Mouse (Mus musculus): ENCODE results near the gene Aldh1a2. TPM values are rescaled to one million over a fixed set of nuclear protein-coding genes. Genes with fewer than 3 reads are reported as not detected.

Aldh1a2 gene
- polyA plus RNA-seq (2015; fragmentation: Nextera tagmentation; extraction: Ambion mirVana), result 13.1 and 20.0 TPM in 2 replicates

DNA sequence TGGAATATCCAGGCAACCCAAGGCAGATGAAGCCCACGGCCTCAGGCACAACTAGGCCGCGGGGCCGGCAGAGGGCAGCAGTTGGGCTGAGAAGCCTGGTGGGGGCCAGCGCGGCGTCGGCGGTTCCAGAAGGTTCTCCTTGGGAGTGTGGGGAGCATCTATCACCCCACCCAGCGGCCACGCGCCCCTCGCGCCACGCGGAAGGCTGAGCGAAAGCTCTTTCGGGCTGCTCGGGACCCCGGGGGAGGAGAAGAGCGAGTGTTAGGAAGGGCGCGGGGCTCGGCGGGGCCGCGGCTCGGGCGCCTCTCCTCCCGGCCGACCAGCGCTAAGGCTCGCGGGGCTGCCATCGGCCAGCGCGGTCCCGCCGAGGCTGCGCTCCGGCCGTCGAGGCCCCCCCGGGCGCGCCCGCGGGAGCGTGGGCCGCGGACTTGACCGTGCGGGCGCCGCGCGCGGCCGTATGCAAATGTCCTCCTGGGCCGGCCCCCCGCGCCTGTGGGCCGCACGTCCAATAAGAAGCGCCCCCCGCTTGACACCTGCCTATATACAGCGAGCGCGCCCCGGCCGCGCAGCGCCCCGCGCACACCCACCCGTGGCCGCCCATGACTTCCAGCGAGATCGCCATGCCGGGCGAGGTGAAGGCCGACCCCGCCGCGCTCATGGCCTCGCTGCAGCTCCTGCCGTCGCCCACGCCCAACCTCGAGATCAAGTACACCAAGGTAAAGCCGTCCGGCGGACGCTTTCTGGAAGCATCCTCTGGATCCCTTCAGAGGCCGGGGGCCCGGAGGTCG lies at the start of gene Aldh1a2:
Gene Aldh1a2 (plus strand): TSS at position 542 of the 788 bp plus-strand sequence.
- H3K36me3 ChIP-seq (ENCODE audit: control insufficient read depth, insufficient read depth), result no peaks in the 10 kb centered on the region
- H3K4me3 ChIP-seq (replicated peaks; ENCODE audit: low read length), result peak within 1 kb of the TSS; percentile 40
- H3K4me2 ChIP-seq (ENCODE audit: low read length), result peak within 1 kb of the TSS; percentile 56
- ATAC-seq, result peak; percentile 69
- peaks cover 13% of the 10 kb centered on the region for H3K4me1 ChIP-seq (replicated peaks; ENCODE audit: control insufficient read depth, insufficient read depth, low read length)
- H3K9me3 ChIP-seq (ENCODE audit: control insufficient read depth, low read length), result no peaks in the 10 kb centered on the region
- peak within 1 kb of the TSS; percentile 39 for H3K9ac ChIP-seq (replicated peaks; ENCODE audit: low read depth, low read length)
- peaks cover 54% of the 10 kb centered on the region for H3K27me3 ChIP-seq (replicated peaks; ENCODE audit: control insufficient read depth, insufficient read depth, low read length)
- 1% methylated on average over 87 of the region's 97 CpGs for WGBS
- H3K27ac ChIP-seq (ENCODE audit: low read length), result no peak within 1 kb of the TSS

DNA sequence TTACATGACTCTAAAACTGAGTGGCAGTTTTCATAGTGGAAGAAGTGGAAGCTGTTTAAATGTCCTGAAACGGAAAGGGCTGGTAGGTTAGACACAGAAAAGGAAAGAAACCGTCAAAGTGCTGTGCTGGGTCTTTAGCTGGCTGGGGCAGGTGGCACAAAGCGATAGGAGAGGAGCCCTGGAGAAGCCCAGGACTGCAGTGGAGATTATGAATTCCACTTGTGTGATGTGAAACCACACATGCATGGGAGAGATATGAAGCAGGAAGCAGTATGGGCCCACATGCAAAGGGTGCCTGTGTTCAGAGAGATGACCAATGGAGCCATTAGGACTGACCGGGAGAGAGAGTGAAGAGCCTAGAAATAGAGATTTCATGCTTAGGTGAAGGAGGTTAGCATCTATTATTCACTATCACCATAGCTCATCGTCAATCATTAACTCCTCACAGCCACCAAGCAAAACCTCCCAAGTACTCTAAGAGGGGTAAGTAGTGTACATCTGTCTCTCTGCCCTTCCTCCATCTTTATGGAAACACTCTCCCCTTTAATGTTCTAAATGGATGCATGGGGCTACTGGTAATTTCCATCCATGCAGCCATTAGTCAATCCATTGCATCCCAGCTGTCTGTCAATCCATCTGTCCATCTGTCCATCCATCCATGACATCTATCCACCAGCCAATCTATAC lies 49.4 kb upstream of the Aldh1a2 start:
- no peaks in the 10 kb centered on the region for H3K9me3 ChIP-seq (ENCODE audit: control insufficient read depth, low read length)
- no peaks in the 10 kb centered on the region for H3K27me3 ChIP-seq (replicated peaks; ENCODE audit: control insufficient read depth, insufficient read depth, low read length)
- no peak overlapping the region for H3K4me3 ChIP-seq (replicated peaks; ENCODE audit: low read length)
- ATAC-seq, result no peak
- H3K9ac ChIP-seq (replicated peaks; ENCODE audit: low read depth, low read length), result no peak overlapping the region
- H3K27ac ChIP-seq (ENCODE audit: low read length), result no peak overlapping the region
- no peak overlapping the region for H3K4me2 ChIP-seq (ENCODE audit: low read length)
- WGBS, result 98% methylated on average over 5 of the region's 5 CpGs
- no peaks in the 10 kb centered on the region for H3K36me3 ChIP-seq (ENCODE audit: control insufficient read depth, insufficient read depth)
- H3K4me1 ChIP-seq (replicated peaks; ENCODE audit: control insufficient read depth, insufficient read depth, low read length), result peaks cover 15% of the 10 kb centered on the region

DNA sequence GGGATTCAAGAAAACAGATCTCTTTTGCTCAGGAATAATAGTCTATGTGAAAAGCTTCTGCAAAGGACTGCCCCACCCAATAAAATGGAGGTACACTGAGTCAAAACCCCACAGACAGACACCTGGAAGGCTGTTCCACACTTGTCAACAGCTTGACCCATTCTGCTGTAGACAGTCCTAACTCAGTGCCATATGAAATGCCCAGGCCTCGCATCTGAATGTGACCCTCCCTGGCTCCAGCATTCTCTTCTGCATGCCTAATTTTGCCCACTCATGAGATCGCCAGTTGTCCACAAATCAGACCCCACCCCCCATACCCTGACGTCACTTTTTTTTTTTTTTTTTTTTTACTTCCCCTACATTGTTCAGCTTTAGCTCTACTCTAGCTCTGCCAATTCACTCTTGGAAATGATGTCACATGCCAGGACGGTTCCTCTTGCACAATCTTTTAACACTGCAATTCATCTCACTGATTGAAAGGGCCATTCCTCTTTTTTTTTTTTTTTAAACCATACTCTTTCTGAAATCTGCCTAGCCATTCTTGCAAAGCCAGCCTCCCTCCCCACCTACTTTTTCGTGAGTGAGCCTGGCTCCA lies 48.6 kb upstream of the Aldh1a2 start:
- peaks cover 15% of the 10 kb centered on the region for H3K4me1 ChIP-seq (replicated peaks; ENCODE audit: control insufficient read depth, insufficient read depth, low read length)
- no peak overlapping the region for H3K4me3 ChIP-seq (replicated peaks; ENCODE audit: low read length)
- H3K9ac ChIP-seq (replicated peaks; ENCODE audit: low read depth, low read length), result no peak overlapping the region
- peak; percentile 43; the same call in 1 of the 2 replicates for ATAC-seq
- H3K4me2 ChIP-seq (ENCODE audit: low read length), result no peak overlapping the region
- 16% methylated on average over 5 of the region's 5 CpGs for WGBS
- H3K27me3 ChIP-seq (replicated peaks; ENCODE audit: control insufficient read depth, insufficient read depth, low read length), result no peaks in the 10 kb centered on the region
- no peaks in the 10 kb centered on the region for H3K36me3 ChIP-seq (ENCODE audit: control insufficient read depth, insufficient read depth)
- no peak overlapping the region for H3K27ac ChIP-seq (ENCODE audit: low read length)
- no peaks in the 10 kb centered on the region for H3K9me3 ChIP-seq (ENCODE audit: control insufficient read depth, low read length)

DNA sequence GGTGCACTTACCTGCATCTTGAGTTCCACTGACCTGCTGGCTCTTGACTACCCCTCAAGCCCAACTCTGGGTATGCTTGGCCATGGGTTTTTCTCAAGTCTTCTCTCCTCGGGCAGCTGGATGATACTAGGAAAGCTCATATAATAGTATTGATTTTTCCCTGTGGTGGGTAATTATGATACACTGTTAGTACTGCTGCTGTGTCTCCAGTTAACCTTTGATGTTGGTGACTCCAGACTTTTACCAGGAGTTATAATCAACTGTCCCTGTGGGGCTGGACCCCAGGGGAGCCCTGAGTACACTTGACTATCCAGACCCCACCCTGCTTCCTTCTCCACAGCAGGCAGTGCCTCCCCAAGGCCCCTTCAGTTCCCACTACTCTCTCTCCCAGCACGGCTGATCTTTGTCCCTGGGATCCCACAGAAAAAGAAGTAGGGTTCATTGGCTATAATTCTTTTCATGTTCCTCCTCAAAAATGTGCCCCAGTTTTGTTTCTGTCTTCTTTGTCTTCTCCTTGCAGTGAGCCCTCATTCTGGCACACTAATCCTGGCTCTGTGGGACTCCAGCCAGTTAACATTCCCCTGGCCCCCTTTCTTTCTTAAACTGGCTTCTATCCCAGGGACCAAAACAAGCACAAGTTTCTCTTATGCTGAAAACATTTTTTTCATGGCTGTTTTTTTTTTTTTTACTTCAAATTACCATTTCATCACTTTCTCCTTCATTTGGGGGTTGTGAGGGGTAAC lies 47.9 kb upstream of the Aldh1a2 start:
- 3% methylated on average over 2 of the region's 2 CpGs for WGBS

DNA sequence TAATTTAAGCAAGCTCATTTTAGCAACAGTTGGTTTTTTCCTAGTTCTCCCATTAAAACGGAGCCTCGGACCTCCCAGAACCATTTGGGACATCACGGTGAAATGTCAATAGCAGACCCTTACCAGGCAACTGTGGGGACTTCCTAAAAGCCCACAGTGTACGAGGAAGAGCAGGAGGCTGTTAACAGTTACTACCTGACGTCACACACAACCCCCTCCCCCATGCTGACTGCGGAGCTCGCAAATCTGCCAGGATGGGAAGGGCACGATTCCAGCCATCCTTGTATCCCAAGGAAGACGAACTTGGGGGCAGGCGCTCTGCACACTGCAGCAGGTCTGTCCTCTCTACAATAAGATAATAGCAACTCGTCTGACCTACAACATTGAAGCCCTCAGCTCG lies 47.1 kb upstream of the Aldh1a2 start, which contains the start of gene Aqp9:
Gene Aqp9 (minus strand): TSS at position 172 of the 400 bp plus-strand sequence.
- no peak within 1 kb of the TSS; the same call in 1 of the 2 replicates for H3K27ac ChIP-seq (ENCODE audit: low read length)
- ATAC-seq, result no peak
- no peaks in the 10 kb centered on the region for H3K36me3 ChIP-seq (ENCODE audit: control insufficient read depth, insufficient read depth)
- WGBS, result 33% methylated on average over 12 of the region's 12 CpGs
- no peaks in the 10 kb centered on the region for H3K27me3 ChIP-seq (replicated peaks; ENCODE audit: control insufficient read depth, insufficient read depth, low read length)
- no peak within 1 kb of the TSS for H3K4me3 ChIP-seq (replicated peaks; ENCODE audit: low read length)
- H3K9me3 ChIP-seq (ENCODE audit: control insufficient read depth, low read length), result no peaks in the 10 kb centered on the region
- H3K4me1 ChIP-seq (replicated peaks; ENCODE audit: control insufficient read depth, insufficient read depth, low read length), result peaks cover 12% of the 10 kb centered on the region
- no peak within 1 kb of the TSS for H3K9ac ChIP-seq (replicated peaks; ENCODE audit: low read depth, low read length)
- peak within 1 kb of the TSS; percentile 15; the same call in 1 of the 2 replicates for H3K4me2 ChIP-seq (ENCODE audit: low read length)

More for the DNA sequence above, 47.9 kb upstream of the Aldh1a2 start:
- H3K36me3 ChIP-seq (ENCODE audit: control insufficient read depth, insufficient read depth), result no peaks in the 10 kb centered on the region
- no peak overlapping the region for H3K4me3 ChIP-seq (replicated peaks; ENCODE audit: low read length)
- H3K4me1 ChIP-seq (replicated peaks; ENCODE audit: control insufficient read depth, insufficient read depth, low read length), result peaks cover 15% of the 10 kb centered on the region
- no peak overlapping the region; the same call in 1 of the 2 replicates for H3K27ac ChIP-seq (ENCODE audit: low read length)
- no peak overlapping the region for H3K4me2 ChIP-seq (ENCODE audit: low read length)
- H3K9me3 ChIP-seq (ENCODE audit: control insufficient read depth, low read length), result no peaks in the 10 kb centered on the region
- no peak overlapping the region for H3K9ac ChIP-seq (replicated peaks; ENCODE audit: low read depth, low read length)
- ATAC-seq, result no peak
- H3K27me3 ChIP-seq (replicated peaks; ENCODE audit: control insufficient read depth, insufficient read depth, low read length), result no peaks in the 10 kb centered on the region

DNA sequence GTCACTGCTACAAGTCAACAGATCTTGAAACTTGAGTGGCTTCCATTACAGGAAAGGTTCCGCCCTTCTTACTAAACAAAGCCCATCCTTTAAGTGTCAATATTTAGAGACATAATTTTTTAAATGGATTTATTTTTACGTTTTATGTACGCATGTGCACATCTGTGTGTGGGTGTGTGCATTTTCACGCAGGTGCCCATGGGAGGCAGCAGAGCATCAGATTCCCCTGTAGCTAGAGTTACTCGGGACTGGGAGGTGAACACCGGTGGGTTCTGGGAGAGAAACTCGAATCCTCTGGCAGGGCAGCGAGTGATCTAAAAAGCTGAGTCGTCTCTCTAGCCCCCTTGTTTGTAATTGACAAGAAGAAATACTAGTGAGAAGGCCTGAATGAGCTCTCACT lies 42.1 kb upstream of the Aldh1a2 start:
- H3K27me3 ChIP-seq (replicated peaks; ENCODE audit: control insufficient read depth, insufficient read depth, low read length), result no peaks in the 10 kb centered on the region
- WGBS, result 68% methylated on average over 9 of the region's 9 CpGs
- H3K27ac ChIP-seq (ENCODE audit: low read length), result no peak overlapping the region
- peaks cover 3% of the 10 kb centered on the region for H3K4me1 ChIP-seq (replicated peaks; ENCODE audit: control insufficient read depth, insufficient read depth, low read length)
- ATAC-seq, result no peak
- H3K9ac ChIP-seq (replicated peaks; ENCODE audit: low read depth, low read length), result no peak overlapping the region
- H3K36me3 ChIP-seq (ENCODE audit: control insufficient read depth, insufficient read depth), result no peaks in the 10 kb centered on the region
- H3K9me3 ChIP-seq (ENCODE audit: control insufficient read depth, low read length), result no peaks in the 10 kb centered on the region
- H3K4me2 ChIP-seq (ENCODE audit: low read length), result no peak overlapping the region
- H3K4me3 ChIP-seq (replicated peaks; ENCODE audit: low read length), result no peak overlapping the region

DNA sequence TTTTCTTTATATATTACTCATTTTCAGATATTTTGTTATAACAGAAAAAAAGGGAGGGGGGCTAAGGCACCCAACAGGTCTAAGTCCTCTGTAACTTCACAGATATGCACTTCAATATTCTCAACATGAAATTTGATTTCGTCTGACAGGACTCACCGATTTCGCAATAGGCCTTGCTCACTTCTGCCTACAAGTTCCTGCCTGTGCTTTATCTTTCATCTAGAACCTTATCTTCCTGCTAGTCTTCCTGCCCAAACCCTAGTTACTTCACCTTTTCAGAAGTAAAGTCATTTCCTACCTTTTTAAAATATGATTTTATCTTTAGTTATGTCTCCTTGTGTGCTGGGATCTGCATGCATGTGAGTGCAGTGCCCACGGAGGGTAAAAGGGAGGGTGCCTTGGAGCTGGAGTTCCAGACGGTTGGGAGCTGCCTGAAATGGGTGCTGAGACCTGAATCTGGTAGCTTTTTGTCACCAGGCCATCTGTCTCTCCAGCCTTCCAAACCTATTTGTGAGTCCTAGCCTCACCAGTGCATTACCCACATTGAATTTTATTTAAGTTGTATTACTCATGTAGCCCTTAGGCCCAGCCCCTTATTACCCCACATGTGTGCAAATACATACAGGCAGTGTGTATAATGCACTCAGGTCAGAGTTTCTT lies 41.1 kb upstream of the Aldh1a2 start:
- no peak for ATAC-seq
- H3K27me3 ChIP-seq (replicated peaks; ENCODE audit: control insufficient read depth, insufficient read depth, low read length), result no peaks in the 10 kb centered on the region
- 86% methylated on average over 5 of the region's 5 CpGs for WGBS

DNA sequence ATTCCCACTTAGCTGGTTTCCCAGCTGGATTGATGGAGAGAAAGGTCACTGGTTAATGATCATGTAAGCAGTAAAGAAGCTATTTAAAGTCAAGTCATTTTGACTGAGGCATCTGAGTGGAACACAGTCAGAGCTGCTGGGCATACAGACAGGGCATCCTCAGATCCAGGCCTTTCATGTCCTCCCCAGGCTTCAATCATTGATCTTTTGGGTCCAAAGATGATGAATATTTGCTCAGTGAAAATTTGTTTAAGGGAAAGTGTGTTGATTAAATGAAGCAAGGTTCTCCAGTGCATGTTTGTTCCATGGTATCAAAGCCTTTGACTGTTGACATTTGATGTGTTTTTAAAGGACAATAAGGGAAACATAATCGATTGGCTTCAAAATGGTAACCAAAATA lies 39.9 kb upstream of the Aldh1a2 start:
- no peak overlapping the region for H3K27ac ChIP-seq (ENCODE audit: low read length)
- H3K4me3 ChIP-seq (replicated peaks; ENCODE audit: low read length), result no peak overlapping the region
- H3K27me3 ChIP-seq (replicated peaks; ENCODE audit: control insufficient read depth, insufficient read depth, low read length), result no peaks in the 10 kb centered on the region
- no peak for ATAC-seq
- H3K9me3 ChIP-seq (ENCODE audit: control insufficient read depth, low read length), result no peaks in the 10 kb centered on the region
- no peaks in the 10 kb centered on the region for H3K4me1 ChIP-seq (replicated peaks; ENCODE audit: control insufficient read depth, insufficient read depth, low read length)
- no peak overlapping the region for H3K4me2 ChIP-seq (ENCODE audit: low read length)
- no peak overlapping the region for H3K9ac ChIP-seq (replicated peaks; ENCODE audit: low read depth, low read length)
- 95% methylated on average over 1 of the region's 1 CpGs for WGBS
- H3K36me3 ChIP-seq (ENCODE audit: control insufficient read depth, insufficient read depth), result no peaks in the 10 kb centered on the region

More for the DNA sequence above, 41.1 kb upstream of the Aldh1a2 start:
- H3K9ac ChIP-seq (replicated peaks; ENCODE audit: low read depth, low read length), result no peak overlapping the region
- no peak overlapping the region for H3K4me2 ChIP-seq (ENCODE audit: low read length)
- no peaks in the 10 kb centered on the region for H3K4me1 ChIP-seq (replicated peaks; ENCODE audit: control insufficient read depth, insufficient read depth, low read length)
- no peaks in the 10 kb centered on the region for H3K36me3 ChIP-seq (ENCODE audit: control insufficient read depth, insufficient read depth)
- no peak overlapping the region for H3K4me3 ChIP-seq (replicated peaks; ENCODE audit: low read length)
- H3K27ac ChIP-seq (ENCODE audit: low read length), result no peak overlapping the region
- H3K9me3 ChIP-seq (ENCODE audit: control insufficient read depth, low read length), result no peaks in the 10 kb centered on the region
